Mouse (Mus musculus) limb, embryonic 11.5 days (tissue): Measurements from ENCODE around the gene Gm49711. TPM values are rescaled to one million over a fixed set of nuclear protein-coding genes. Genes with fewer than 3 reads are reported as not detected.

Source experiments
- ATAC-seq: fragments of 200-750 bp; cut with Nextera tagmentation; 2 replicates; pipeline ENCODE4 v1.8.0; 2017; ENCODE audit warnings: low read depth; ENCODE audit not compliant: insufficient number of reproducible peaks, low FRiP score, low TSS enrichment
- DNase-seq: peaks from one replicate; pipeline ENCODE4 v3.0.0-alpha.2; 2015; ENCODE audit warnings: low spot score
- H3K27ac ChIP-seq: fragments of 300-500 bp; sonication (generic); replicated peaks from 2 replicates; pipeline ENCODE4 v1.5.1; 2014; ENCODE audit warnings: low read depth, mild to moderate bottlenecking, low read length
- H3K27me3 ChIP-seq: fragments of 300-500 bp; sonication (generic); 2 replicates; pipeline ENCODE4 v1.6.1; 2014; ENCODE audit warnings: mild to moderate bottlenecking, low read length, mixed read lengths; ENCODE audit not compliant: control insufficient read depth, insufficient read depth
- H3K36me3 ChIP-seq: fragments of 300-500 bp; sonication (generic); 2 replicates; pipeline ENCODE4 v1.6.1; 2014; ENCODE audit warnings: mild to moderate bottlenecking, low read length, moderate library complexity, mixed read lengths; ENCODE audit not compliant: control insufficient read depth, insufficient read depth
- H3K4me1 ChIP-seq: fragments of 300-500 bp; sonication (generic); 2 replicates; pipeline ENCODE4 v1.6.1; 2014; ENCODE audit warnings: low read length, mixed read lengths; ENCODE audit not compliant: control insufficient read depth, insufficient read depth
- H3K4me2 ChIP-seq: fragments of 300-500 bp; sonication (generic); 2 replicates; pipeline ENCODE4 v1.6.1; 2014; ENCODE audit warnings: low read depth, mild to moderate bottlenecking, moderate library complexity; ENCODE audit not compliant: severe bottlenecking
- H3K4me3 ChIP-seq: fragments of 300-500 bp; sonication (generic); 2 replicates; pipeline ENCODE4 v1.5.1; 2014; ENCODE audit warnings: low read depth, low read length
- H3K9ac ChIP-seq: fragments of 300-500 bp; sonication (generic); 2 replicates; pipeline ENCODE4 v1.6.1; 2014; ENCODE audit warnings: mild to moderate bottlenecking, low read length
- H3K9me3 ChIP-seq: fragments of 300-500 bp; sonication (generic); 2 replicates; pipeline ENCODE4 v1.6.1; 2016; ENCODE audit warnings: low read length; ENCODE audit not compliant: control insufficient read depth
- WGBS: fragments of 180-500 bp; shearing (Covaris S2); extraction: QIAGEN DNeasy Blood & Tissue Kit; methylation state at CpG from one replicate; pipeline ENCODE4 v1.1.7; 2014; 5-methylcytosine and 5-hydroxymethylcytosine counted together
- polyA plus RNA-seq: library from polyadenylated mRNA; unstranded; fragments of >200 nt; fragmentation: Nextera tagmentation; extraction: Ambion mirVana; gene quantifications from 2 replicates; pipeline ENCODE4 v1.2.1, GENCODE M21; 2014

Gm49711 gene
- polyA plus RNA-seq, 1 experiment from 2014 or later: not detected

DNA sequence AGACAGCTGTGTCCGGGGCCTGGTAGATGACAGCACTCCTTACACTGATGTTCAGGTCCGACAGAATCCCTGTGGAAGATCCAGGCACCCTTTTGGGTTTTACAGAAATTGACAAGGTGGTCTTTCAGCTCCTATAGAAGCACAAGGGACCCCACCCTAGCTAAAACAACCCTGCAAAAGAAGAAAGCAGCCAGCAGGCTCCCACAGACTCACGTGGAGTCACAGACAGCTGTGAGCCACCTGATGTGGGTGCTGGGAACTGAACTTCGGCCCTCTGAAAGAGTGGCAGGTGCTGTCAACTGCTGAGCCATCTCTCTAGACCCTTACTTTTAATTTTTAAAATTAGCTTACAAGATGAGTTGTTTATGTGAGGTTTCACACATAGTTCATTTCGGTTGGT lies 23.4 kb upstream of the Gm49711 start:
- no peak overlapping the region for H3K4me3 ChIP-seq
- no peak for ATAC-seq
- 73% methylated on average over 5 of the region's 5 CpGs for WGBS

DNA sequence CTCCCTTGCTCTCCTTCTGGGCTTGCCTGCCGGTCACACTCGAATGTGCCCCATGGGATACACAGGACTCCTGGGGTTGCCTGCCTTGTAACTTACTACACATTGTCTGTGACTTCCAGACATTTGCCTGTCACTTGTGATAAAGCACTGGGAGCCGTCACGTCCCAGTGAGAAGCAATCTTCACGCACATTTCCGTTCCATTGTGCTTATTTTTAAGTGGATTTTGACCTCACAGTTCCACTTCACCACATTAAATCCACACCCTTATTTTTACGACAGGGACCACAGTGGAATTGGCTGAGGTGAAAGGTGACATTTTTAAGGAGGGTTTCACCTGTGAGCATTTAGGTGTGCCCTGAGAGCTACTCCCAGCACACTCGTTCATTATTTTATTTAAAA lies 21.4 kb upstream of the Gm49711 start:
- Histone ChIP-seq H3K27me3 (no peaks in the 10 kb centered on the region), H3K4me1 (no peaks in the 10 kb centered on the region), H3K4me2 (no peak overlapping the region), H3K9ac (no peak overlapping the region), H3K36me3 (no peaks in the 10 kb centered on the region), H3K4me3 (no peak overlapping the region), H3K9me3 (no peaks in the 10 kb centered on the region), H3K27ac (no peak overlapping the region)
- no peak for ATAC-seq
- no peak for DNase-seq
- 67% methylated on average over 8 of the region's 8 CpGs for WGBS

More for the DNA sequence above, 23.4 kb upstream of the Gm49711 start:
- DNase-seq: no peak
- Histone ChIP-seq H3K4me1 (no peaks in the 10 kb centered on the region), H3K9ac (no peak overlapping the region), H3K27ac (no peak overlapping the region), H3K4me2 (no peak overlapping the region), H3K27me3 (no peaks in the 10 kb centered on the region), H3K9me3 (no peaks in the 10 kb centered on the region), H3K36me3 (no peaks in the 10 kb centered on the region)

DNA sequence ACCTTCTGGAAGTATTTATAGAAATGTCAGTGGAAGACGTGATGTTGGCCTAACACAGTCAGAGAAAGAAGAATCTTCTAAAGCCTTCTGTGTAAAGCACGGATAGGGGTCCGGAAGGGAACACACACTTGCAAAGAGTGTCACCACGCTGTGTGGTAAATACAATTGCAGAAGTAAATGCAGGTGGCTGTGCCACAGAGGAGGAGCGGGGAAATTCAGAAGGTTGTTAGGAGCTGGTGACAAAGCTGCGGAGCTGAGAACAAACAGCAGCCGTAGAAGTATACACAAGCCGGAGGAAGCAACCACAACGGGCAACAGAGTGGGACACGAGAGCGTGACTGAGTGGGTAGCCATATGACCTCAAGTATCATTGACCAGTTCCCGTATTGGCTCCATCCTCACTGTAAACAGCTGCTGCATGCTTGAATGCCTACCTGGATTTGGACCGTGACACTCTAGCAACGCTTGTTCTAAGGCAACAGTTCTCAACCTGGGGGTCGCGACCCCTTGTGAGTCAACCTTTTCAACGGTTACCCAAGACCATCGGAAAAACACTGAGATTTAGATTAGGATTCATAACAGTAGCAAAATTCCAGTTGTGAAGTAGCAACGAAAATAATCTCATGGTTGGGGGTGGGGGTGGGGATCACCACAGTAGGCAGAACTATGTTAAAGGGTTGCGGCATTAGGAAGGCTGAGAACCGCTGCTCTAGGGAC lies 20.1 kb upstream of the Gm49711 start:
- WGBS: 88% methylated on average over 21 of the region's 21 CpGs
- no peaks in the 10 kb centered on the region for H3K9me3 ChIP-seq
- H3K27ac ChIP-seq: no peak overlapping the region
- H3K36me3 ChIP-seq: no peaks in the 10 kb centered on the region
- H3K4me3 ChIP-seq: no peak overlapping the region
- no peak for DNase-seq
- H3K9ac ChIP-seq: no peak overlapping the region
- no peak overlapping the region for H3K4me2 ChIP-seq
- no peaks in the 10 kb centered on the region for H3K4me1 ChIP-seq
- no peaks in the 10 kb centered on the region for H3K27me3 ChIP-seq
- ATAC-seq: no peak

DNA sequence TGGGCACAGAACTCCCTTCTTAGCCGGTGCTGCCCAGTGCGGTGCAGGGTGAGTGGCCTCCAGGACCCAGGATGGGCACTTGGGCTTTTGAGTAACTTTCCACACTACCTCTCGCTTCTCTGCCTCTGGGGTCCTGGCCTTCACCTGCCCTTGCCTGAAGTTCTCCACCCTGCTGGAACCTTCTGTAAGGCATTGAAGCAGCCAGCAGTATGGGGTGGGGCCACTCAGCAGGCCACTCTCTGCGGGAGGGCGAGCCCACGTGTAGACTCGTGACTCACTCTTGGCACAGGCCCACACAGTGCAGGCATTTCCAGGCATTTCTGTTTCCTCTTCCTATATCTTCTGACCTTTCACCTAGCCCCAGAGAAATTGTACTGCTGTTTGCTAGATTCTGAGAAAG lies 18.7 kb upstream of the Gm49711 start:
- H3K27me3 ChIP-seq: no peaks in the 10 kb centered on the region
- no peak overlapping the region for H3K4me2 ChIP-seq
- no peaks in the 10 kb centered on the region for H3K9me3 ChIP-seq
- 95% methylated on average over 7 of the region's 7 CpGs for WGBS
- no peak overlapping the region for H3K9ac ChIP-seq
- no peaks in the 10 kb centered on the region for H3K36me3 ChIP-seq
- H3K4me1 ChIP-seq: no peaks in the 10 kb centered on the region
- ATAC-seq (no peak), DNase-seq (no peak)
- H3K4me3 ChIP-seq: no peak overlapping the region
- no peak overlapping the region for H3K27ac ChIP-seq

DNA sequence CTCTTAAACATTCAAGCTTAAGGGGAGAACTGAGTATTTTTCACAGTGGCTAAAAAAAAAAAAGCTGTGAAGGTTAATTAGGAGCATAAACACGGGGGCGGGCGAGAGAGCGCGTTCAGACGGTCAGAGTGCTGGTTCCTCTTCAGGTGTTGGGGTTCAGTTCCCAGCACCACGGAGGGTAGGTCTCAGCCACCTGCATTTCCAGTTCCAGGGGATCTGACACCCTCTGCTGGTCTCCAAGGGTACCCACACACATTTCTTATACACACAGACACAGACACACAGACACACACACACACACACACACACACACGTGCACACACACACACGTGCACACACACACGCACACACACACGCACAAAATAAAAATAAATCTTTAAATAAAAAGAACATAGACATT lies 18.1 kb upstream of the Gm49711 start:
- Histone ChIP-seq H3K27ac (no peak overlapping the region), H3K36me3 (no peaks in the 10 kb centered on the region), H3K4me2 (no peak overlapping the region), H3K9ac (no peak overlapping the region), H3K4me3 (no peak overlapping the region), H3K9me3 (no peaks in the 10 kb centered on the region), H3K4me1 (no peaks in the 10 kb centered on the region), H3K27me3 (no peaks in the 10 kb centered on the region)
- DNase-seq (no peak), ATAC-seq (no peak)
- 93% methylated on average over 11 of the region's 11 CpGs for WGBS

DNA sequence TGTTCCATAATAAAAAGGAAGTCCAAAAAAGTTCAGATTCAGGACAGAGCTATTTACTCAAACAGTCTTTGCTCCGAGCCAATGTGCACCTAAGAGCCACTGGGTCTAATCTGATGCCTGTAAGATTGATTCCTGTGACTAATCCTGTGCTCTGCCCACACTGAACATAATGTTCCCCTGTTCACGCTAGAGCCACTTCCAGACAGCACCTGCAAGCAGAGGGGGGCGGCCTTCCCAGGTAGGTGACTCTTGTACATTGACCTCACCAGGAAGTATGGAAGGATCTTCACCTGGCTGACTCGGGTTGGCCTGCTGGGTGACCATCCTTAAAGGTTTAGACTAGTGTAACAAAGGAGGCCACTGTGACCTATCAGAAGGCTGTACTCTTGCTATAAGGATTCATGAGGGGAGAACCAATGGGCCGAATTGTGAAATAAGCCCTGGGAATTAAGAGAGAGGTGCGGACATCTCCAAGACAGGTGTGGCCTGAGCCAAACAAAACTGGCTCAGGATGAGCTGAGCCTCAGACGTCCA lies 6.3 kb upstream of the Gm49711 start:
- H3K4me2 ChIP-seq: no peak overlapping the region
- ATAC-seq (no peak), DNase-seq (no peak)
- 85% methylated on average over 7 of the region's 7 CpGs for WGBS
- no peak overlapping the region for H3K9ac ChIP-seq
- no peaks in the 10 kb centered on the region for H3K36me3 ChIP-seq
- no peaks in the 10 kb centered on the region for H3K27me3 ChIP-seq
- no peaks in the 10 kb centered on the region for H3K4me1 ChIP-seq
- H3K4me3 ChIP-seq: no peak overlapping the region
- no peak overlapping the region for H3K27ac ChIP-seq
- no peaks in the 10 kb centered on the region; the same call in 1 of the 2 replicates for H3K9me3 ChIP-seq

DNA sequence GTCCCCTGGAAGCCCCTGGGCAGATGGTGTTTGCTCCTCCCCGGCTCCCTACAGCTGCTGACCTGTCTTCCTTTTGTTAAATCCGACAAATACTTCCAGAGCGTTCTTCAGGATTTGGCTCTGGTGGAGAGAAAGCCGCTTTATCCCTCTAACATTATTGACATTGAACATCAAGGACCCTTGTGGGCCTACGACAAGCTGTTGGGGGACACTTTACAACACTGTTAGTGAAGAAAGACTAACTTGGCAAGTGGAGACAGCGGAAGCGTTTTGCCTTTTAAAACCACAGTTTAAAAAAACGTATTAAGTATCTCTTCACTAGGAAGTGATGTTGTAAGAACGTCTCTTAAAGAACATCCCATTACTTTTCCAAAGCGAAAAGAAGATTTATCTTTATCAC lies 5.5 kb upstream of the Gm49711 start:
- H3K27me3 ChIP-seq: no peaks in the 10 kb centered on the region
- DNase-seq (no peak), ATAC-seq (no peak)
- H3K27ac ChIP-seq: no peak overlapping the region
- no peak overlapping the region for H3K4me3 ChIP-seq
- H3K9ac ChIP-seq: no peak overlapping the region
- 80% methylated on average over 10 of the region's 10 CpGs for WGBS
- no peaks in the 10 kb centered on the region; the same call in 1 of the 2 replicates for H3K9me3 ChIP-seq
- no peak overlapping the region for H3K4me2 ChIP-seq
- H3K36me3 ChIP-seq: no peaks in the 10 kb centered on the region
- no peaks in the 10 kb centered on the region for H3K4me1 ChIP-seq

DNA sequence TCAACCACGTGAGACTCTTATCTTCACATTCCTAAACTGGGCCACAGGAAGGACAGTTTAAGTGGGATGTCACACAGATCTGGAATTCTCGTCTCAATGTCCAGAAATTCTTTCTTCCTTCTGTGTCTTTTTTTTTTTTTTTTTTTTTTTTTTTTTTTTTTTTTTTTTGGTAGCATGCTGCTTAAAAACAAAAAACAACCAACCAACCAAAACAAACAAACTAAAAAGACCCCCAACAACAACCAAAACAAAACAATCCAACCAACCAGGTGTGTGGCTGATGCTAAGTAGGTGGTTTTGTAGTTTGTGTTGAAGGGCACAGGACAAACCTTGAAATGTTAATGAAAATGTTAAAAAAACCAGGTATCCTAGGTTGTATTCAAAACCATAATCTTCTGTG lies 1.4 kb upstream of the Gm49711 start:
- Histone ChIP-seq H3K27ac (no peak overlapping the region), H3K9me3 (no peaks in the 10 kb centered on the region; the same call in 1 of the 2 replicates), H3K36me3 (no peaks in the 10 kb centered on the region; the same call in 1 of the 2 replicates), H3K27me3 (no peaks in the 10 kb centered on the region), H3K9ac (no peak overlapping the region), H3K4me1 (peaks cover 6% of the 10 kb centered on the region; the same call in 1 of the 2 replicates), H3K4me2 (no peak overlapping the region), H3K4me3 (no peak overlapping the region)
- ATAC-seq (no peak), DNase-seq (no peak)
- WGBS: 66% methylated on average over 2 of the region's 2 CpGs
